Mouse (Mus musculus) kidney, adult 11 months (tissue): ENCODE results near the gene Sntg2.

Experiments used
- DNase-seq: peaks from one replicate; pipeline ENCODE4 v3.0.0; 2022

Gene Sntg2

DNA sequence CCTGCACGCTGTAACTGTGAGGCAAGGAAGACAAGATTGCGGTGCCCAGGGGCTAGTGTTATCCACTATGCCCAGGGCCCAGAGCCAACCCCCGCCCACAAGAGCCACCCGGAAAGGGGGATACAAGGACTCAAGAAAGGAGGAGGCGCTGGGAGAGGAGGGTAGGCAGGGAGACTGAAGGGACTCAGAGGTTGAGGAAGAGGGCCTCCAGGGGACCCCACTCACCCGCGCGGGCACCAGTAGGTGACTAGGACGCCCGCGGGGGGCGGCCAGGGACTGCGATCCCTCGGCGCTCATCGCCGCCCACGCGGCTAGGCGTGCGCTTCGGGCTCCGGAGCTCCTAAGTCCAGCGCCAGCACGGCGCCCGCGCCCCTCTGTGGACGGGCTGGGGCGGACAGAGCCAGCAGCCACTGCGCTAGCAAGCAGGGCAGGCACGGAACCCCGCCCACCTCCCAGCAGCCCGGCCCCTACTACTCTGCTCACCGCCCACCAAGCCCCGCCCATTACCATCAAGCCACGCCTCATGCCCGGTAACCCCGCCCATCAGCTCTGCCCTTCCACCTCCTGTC is at the start of gene Sntg2:
Gene Sntg2, minus strand, starts transcription at position 443 of the 569 bp plus-strand sequence.
- DNase-seq: peak; percentile 81

DNA sequence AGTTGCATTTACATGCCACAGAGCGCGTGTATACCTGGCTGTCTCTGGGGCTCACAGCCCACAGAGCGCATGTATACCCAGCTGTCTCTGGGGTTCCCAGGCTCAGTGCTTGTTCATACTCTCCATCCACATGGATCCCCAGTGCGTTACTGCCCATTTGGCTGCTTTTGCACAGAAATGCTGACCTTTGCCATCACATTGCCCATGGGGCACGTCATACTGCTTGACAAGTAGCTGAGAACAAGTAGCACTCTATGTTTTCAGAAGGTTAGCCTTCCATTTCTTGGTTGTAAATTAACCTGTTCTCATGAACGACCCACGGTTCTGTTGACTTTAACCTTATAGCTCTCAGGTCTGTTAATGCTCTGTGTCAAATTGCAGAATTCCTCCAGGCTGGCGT is 43.4 kb upstream of the Sntg2 start:
- DNase-seq: peak; percentile 72

DNA sequence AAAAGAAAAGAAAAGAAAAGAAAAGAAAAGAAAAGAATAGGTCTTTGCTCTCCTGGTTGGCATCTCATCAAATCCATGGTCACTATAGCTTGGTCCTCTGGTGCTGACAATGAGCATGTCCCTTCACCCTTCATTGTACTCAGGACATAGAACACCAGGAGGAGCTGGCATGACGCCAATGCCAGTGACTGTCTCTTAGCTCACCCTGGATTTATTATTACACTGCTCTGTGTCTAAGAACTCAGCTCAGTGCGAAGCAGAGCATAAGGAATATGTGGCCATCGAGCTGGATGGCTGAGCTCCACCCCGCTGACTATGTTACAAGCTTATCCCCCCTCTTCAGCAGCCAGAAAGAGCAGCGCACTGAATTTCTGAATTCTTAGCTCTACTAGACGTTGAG is 42.8 kb upstream of the Sntg2 start:
- DNase-seq: peak; percentile 49

DNA sequence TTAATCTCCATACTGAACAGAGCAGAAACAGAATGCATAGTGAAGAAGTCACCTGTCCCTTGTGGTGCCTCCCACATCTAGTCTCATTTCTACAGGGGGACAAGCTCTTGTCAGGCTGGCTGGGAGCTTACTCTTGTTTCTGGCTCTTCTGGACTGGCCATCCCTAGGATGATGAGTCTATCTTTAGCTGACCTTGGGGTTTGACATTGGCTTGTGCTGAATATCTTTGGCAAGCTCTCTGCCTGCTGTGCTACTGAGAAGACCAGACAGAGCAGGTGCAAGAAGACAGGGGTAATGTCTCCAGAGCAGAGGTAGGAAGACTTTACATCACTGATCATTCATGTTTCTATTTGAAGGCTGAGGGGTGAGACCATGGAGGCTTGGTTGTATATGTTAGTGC is 29.5 kb upstream of the Sntg2 start:
- DNase-seq: no peak

GRCm38 (mm10) chr12:30400531-30400930 is 27.4 kb upstream of the Sntg2 start:
- no peak for DNase-seq

GRCm38 (mm10) chr12:30400114-30400513 is 26.9 kb upstream of the Sntg2 start:
- DNase-seq: no peak

DNA sequence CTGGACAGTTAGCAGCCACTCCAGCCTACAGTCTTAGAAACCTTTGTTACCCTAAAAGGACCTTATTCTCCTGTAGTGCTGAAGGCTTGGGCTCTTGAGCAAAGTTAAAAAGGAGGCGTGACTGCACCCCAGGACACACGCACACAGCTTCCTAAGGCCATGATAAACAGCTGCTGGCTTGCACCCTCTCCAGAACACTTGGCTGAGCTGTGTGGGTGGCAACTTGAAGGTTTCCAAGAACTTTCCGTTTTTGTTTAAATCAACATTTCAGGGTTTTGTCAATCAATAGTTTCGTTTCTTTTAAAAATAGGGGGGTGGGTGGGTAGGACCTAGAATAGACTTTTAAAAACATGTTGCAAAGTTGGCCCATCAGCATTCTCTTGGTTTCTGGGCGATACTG is 882 bp downstream of the Sntg2 start:
- DNase-seq: no peak

- DNase-seq: peak; percentile 63
Measured at GRCm38 (mm10) chr12:30369786-30370185, 3.4 kb downstream of the Sntg2 start.

DNA sequence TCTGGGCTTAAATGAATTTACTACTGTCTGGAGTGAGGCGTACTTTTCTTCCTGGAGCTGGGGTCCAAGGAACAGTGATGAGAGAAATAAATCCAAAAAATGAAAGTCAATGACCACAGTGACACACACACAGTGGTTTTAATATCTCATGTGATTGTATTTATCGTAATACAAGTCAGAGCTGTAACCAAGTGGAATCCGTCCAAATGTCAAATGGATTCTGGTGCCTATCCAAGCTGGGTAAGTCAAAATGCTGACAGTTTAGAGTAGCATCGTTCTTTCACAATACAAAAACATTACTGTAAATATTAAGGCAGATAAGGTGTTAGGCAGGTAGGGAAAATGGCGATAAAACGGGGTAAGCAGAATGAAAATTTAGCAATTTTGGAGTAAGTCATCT is 4.0 kb downstream of the Sntg2 start:
- DNase-seq: no peak

GRCm38 (mm10) chr12:30362306-30362705 is 10.9 kb downstream of the Sntg2 start:
- DNase-seq: no peak

GRCm38 (mm10) chr12:30357666-30358065 is 15.5 kb downstream of the Sntg2 start:
- peak; percentile 68 for DNase-seq

DNA sequence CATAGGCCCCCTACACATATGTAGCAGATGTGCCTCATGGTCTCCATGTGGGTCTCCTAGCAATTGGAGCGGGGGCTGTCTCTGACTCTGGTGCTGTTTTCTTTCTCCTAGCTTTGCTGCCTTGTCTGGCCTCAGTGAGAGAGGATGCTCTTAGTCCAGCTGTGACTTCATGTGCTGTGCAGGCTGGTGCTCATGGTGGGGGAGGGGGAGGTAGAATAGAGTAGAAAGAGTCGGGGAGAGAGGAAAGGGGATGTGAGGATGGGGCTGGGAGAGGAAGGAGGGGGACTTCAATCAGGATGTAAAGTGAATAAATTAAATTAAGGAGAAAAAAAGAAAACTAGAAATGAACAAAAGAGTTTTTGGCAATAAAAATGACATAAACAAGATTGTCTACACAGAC is 20.8 kb downstream of the Sntg2 start:
- no peak for DNase-seq

DNA sequence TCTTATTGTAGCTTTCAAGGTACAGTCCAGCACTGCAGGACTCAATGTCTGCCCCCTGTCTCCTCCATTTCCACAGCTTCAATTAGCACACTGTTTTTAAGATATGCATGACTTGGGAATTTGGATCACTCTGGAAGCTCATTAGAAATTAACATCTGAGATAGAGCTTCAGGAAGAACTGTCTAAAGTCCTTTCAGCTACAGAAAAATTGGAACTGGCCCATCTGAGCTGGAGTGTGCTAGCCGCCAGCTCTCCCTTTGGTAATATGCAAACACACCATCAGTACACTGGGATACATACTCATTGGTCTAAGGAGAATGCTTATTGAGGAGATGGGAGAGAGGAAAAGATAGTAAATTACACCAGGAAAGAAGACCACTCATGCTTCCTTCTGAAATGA is 25.1 kb downstream of the Sntg2 start:
- DNase-seq: no peak

DNA sequence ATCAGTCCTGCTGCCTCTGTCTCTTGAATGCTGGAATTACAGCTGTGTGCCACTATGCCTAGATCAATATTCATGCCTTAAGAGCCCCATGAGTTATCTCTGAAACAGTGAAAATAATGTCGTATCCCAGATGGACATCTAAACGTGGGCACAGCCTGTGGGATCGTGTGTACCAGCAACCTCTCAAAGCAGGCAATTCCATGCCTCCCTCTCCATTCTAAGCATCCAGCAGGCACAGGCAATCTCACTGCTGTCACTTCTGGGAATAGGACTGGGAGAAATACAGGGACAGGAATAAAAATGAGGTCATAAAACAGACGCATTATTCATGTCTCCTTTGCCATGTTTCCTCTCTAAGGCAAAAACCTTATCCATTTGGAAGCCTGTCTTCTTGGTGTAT is 25.9 kb downstream of the Sntg2 start:
- DNase-seq: no peak

- DNase-seq: no peak
Measured at GRCm38 (mm10) chr12:30344806-30345205, 28.4 kb downstream of the Sntg2 start.

GRCm38 (mm10) chr12:30336301-30336700 is 36.9 kb downstream of the Sntg2 start:
- peak; percentile 21 for DNase-seq

DNA sequence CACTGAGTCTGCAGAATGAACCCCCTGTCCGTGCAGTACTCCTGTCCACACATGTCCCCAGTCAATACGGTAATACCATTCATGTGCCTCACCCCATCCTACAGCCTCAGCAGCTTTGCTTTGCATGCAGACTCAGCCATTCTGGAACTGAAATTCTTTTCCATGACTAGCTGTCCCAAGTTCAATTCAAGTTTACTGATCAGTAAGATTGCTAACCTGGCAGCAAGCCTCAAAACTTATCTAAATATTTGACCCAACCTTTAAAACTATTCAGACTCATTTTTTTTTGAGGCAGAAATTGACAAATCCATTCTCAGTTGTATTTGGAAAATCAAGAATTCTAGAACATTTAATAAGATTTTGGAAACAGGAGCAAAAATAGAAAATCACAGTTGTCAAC is 38.7 kb downstream of the Sntg2 start:
- DNase-seq: no peak

DNA sequence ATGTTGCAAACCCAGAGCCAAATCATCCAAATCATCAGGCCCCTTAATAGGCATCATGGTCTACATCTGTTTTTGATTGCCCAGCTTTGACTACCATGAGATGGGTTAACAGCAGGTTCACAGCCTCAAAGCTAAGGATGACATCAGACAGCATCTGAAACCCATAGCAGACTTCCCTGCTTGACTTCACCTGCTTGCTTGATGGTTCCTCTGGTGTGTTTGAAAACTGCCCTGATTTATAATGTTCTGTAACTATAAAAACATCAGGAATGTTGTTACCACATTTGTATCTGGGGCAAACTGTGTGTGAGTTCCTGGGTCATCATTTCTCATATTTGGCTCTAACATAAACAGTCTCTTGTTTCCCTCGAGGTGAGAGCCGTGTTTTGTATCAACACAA is 55.2 kb downstream of the Sntg2 start:
- DNase-seq: no peak

DNA sequence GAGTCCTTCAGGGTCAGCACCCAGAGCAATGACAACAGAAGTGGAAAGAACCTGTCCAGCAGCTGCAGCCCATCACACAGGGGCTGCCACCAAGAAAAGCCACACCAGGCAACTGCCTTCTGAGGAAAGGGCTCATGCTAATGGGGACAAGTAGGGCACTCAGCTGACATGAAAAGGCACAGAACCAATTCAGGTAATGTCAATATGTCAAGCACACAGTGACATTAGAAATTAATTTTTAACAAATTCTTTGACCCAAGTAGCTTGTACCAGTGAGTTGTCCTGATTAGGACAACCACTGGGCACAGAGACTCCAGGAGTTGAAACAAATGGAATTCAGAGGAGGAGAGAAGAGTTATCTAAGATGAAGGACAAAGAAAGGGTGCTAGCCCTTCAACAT is 60.2 kb downstream of the Sntg2 start:
- no peak for DNase-seq

GRCm38 (mm10) chr12:30308197-30308939 is 64.8 kb downstream of the Sntg2 start:
- DNase-seq: no peak

DNA sequence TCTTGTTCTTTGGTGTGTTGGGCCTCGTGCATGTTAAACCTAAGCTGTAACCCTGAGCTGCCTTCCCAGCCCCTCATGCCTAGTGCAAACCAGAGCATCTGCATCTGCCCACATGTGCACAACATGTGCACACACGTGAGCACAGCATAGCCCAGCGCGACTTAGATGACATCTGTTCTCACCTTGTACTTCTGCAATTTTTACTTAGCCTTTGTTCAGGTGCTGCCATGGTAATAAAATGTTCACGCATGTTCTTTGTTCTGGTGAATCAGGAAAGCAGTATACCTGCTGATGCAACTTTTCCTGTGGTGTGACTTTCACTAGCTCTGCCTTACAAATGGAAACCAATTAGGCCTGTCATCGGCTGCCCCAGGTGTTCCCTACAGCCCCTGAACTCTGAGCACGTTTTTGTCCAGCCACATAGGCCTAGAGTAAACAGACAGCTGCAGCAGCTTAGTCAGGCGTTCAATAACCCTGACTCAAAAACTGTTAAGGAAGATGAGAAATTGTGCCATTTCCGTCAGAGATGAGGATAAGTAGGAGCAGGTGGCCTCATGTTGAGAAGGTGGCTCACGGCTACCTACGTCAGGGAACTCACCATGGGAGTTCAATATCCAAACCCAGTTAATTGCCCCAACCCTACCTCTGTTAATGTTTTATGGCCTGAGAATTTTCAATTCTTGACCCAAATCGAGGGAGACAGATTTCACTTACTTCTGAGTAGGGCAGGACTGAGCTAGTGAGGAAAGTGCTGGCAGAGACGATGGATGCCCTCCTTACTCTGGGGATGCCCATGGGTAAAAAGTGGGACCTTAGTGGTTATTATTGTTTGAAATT is 80.2 kb downstream of the Sntg2 start:
- peak; percentile 12 for DNase-seq

- DNase-seq: no peak
Measured at GRCm38 (mm10) chr12:30286888-30287573, 86.1 kb downstream of the Sntg2 start.

GRCm38 (mm10) chr12:30283741-30284140 is 89.4 kb downstream of the Sntg2 start:
- DNase-seq: no peak
